Mouse (Mus musculus) gastrocnemius, postnatal 10 days (tissue): ENCODE measurements around the gene Ccdc184. TPM values are rescaled to one million over a fixed set of nuclear protein-coding genes. Genes with fewer than 3 reads are reported as not detected.

Experiments used
- total RNA-seq, 2 experiments: library from RNA; stranded (reverse); gene quantifications; 2 replicates each; pipeline ENCODE4 v1.2.3; 2021

Ccdc184 gene
- total RNA-seq, 2 experiments from 2014 or later, result not detected

Other genes starting within 250 kb of the Ccdc184 start
- gene Tmem106c, start 203.0 kb upstream of the Ccdc184 start, total RNA-seq, result 10 to 100 TPM; 14.4 to 17.7 TPM
- gene Col2a1, start 162.5 kb upstream of the Ccdc184 start, total RNA-seq, result 10 to 100 TPM; 33.3 to 33.7 TPM
- 1,000 to 10,000 TPM; 1,073 to 1,245 TPM for gene Pfkm, start 74.6 kb upstream of the Ccdc184 start, total RNA-seq
- gene Senp1, start 73.4 kb upstream of the Ccdc184 start, total RNA-seq, result 10 to 100 TPM in 1 of 2 experiments, 1 to 10 TPM in 1; 9.6 to 13.3 TPM
- gene Asb8, start 1.5 kb upstream of the Ccdc184 start, total RNA-seq, result 100 to 1,000 TPM; 137 to 157 TPM
- gene Olfr288, start 28.4 kb downstream of the Ccdc184 start, total RNA-seq, result not detected
- gene Gm44579, start 53.8 kb downstream of the Ccdc184 start, total RNA-seq, result not detected
- gene Olfr287, start 53.9 kb downstream of the Ccdc184 start, total RNA-seq, result not detected
- gene Olfr286, start 67.3 kb downstream of the Ccdc184 start, total RNA-seq, result not detected
- gene H1fnt, start 90.1 kb downstream of the Ccdc184 start, total RNA-seq, result not detected
- gene Zfp641, start 129.0 kb downstream of the Ccdc184 start, total RNA-seq, result 10 to 100 TPM; 13.7 to 14.1 TPM
- not detected for gene Olfr285, start 150.2 kb downstream of the Ccdc184 start, total RNA-seq
- gene Olfr284, start 173.8 kb downstream of the Ccdc184 start, total RNA-seq, result not detected
- gene Olfr283, start 213.8 kb downstream of the Ccdc184 start, total RNA-seq, result not detected